Comparison of ENCODE assay signal across 24 mouse cellular contexts in genomic region chr5:66279650-66280049, GRCm38 (mm10). TPM values are rescaled to one million over a fixed set of nuclear protein-coding genes. Genes with fewer than 3 reads are reported as not detected.
"Had no signal": no experiment of that assay in that cellular context is flagged by ENCODE, and none has a peak within 500 bp of the region (broad histone marks: within the 10 kb centered on the region; RNA-seq: fewer than 3 reads in every experiment).

No protein-coding gene starts in this region.

- H3K4me2 ChIP-seq: limb, embryonic 12.5 days; limb, embryonic 15.5 days; liver, embryonic 11.5 days; lung, embryonic 15.5 days; midbrain, embryonic 13.5 days; neural tube, embryonic 13.5 days; stomach, embryonic 15.5 days had no signal

- H3K27ac ChIP-seq: limb, embryonic 12.5 days; limb, embryonic 15.5 days; liver, embryonic 14.5 days; lung, embryonic 15.5 days; midbrain, embryonic 10.5 days; midbrain, embryonic 13.5 days; neural tube, embryonic 13.5 days; stomach, embryonic 15.5 days had no signal

- H3K36me3 ChIP-seq: limb, embryonic 12.5 days; limb, embryonic 15.5 days; lung, embryonic 15.5 days; midbrain, embryonic 10.5 days; midbrain, embryonic 13.5 days; neural tube, embryonic 13.5 days; stomach, embryonic 15.5 days had no signal

- H3K9ac ChIP-seq: limb, embryonic 12.5 days; limb, embryonic 15.5 days; liver, embryonic 14.5 days; lung, embryonic 15.5 days; midbrain, embryonic 13.5 days; neural tube, embryonic 13.5 days; stomach, embryonic 15.5 days had no signal

- DNase-seq: kidney, adult 9 months; kidney, postnatal 14 days; kidney, postnatal 4 days; left cerebral cortex, postnatal 4 days; lung, adult 18-20 months; lung, postnatal 14 days; lung, postnatal 4 days; retina, postnatal 1 day; right cerebral cortex, postnatal 4 days; thymus, postnatal 25 days had no signal

- H3K27me3 ChIP-seq: limb, embryonic 12.5 days; limb, embryonic 15.5 days; lung, embryonic 15.5 days; megakaryocyte, embryonic 14.5 days; midbrain, embryonic 13.5 days; neural tube, embryonic 13.5 days; stomach, embryonic 15.5 days had no signal

- H3K9me3 ChIP-seq: limb, embryonic 12.5 days; limb, embryonic 15.5 days; lung, embryonic 15.5 days; midbrain, embryonic 10.5 days; midbrain, embryonic 13.5 days; neural tube, embryonic 13.5 days; stomach, embryonic 15.5 days had no signal

- ATAC-seq: midbrain, embryonic 13.5 days; midbrain, embryonic 16.5 days had no signal

- H3K4me3 ChIP-seq: limb, embryonic 12.5 days; limb, embryonic 15.5 days; lung, embryonic 15.5 days; megakaryocyte, embryonic 14.5 days; midbrain, embryonic 10.5 days; midbrain, embryonic 13.5 days; myocyte; neural tube, embryonic 13.5 days; stomach, embryonic 15.5 days had no signal

- H3K4me1 ChIP-seq: limb, embryonic 12.5 days; limb, embryonic 15.5 days; lung, embryonic 15.5 days; midbrain, embryonic 10.5 days; midbrain, embryonic 13.5 days; neural tube, embryonic 13.5 days; stomach, embryonic 15.5 days had no signal

RNA-seq across cellular contexts. Expression of gene Nsun7, which starts 20.0 kb away (rescaled TPM):
- total RNA-seq: monocyte, adult 5-6 weeks; neutrophil, adult 5-6 weeks had no signal
- polyA plus RNA-seq: liver, embryonic 11.5 days; myocyte had no signal
